Mouse (Mus musculus) ovary, adult 18-20 months (tissue): ENCODE data around the gene Ankrd9.

Experiments used
- DNase-seq: peaks from one replicate; pipeline ENCODE4 v3.0.0; 2022; ENCODE audit warnings: low spot score, mixed read lengths

Ankrd9 gene

DNA sequence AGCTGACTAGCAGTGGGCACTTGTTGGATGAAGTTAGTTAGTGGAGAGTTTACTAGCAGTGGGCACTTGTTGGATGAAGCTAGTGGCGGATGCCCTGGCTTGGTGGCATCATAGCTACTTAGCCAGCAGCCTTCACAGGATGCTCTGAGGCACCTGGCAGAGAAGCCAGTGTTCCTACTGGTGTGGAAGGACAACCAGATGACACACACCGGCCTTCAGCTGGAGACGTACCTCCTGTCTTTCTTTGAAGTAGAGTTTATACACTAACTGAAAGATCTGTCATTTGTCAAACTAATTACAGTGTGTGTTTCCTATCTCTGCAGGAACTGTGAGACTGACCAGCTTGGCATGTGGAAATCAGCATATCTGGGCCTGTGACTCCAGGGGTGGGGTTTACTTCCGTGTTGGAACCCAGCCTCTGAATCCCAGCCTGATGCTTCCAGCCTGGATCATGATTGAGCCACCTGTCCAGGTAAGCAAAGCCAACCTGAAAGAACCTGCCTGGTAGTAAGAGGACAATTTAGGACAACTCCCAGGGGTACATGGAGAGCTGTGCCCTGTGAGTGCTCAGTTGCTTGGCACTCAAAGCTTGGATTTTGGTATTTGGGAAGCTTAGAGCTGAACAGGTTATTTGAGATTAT lies 24.4 kb downstream of the Ankrd9 start:
- no peak for DNase-seq

DNA sequence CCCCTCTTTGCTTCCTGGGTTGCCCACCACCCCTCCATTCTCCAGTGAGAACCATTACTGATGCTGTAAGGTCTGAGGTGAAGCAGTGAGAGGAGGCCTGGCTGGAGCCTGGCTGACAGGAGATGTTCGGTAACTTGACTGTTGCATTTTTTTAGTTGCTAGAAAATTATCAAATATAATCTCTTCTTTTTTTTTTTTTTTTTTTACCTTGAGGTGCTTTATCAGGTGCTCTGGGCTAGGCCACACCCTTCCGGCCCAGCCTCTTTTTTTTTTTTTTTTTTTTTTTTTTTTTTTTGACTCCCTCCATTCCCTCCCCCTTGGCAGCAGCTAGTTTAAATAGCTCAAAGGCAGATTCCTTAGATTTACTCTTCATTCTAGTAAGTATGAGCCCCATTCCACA lies 24.9 kb downstream of the Ankrd9 start:
- no peak for DNase-seq

DNA sequence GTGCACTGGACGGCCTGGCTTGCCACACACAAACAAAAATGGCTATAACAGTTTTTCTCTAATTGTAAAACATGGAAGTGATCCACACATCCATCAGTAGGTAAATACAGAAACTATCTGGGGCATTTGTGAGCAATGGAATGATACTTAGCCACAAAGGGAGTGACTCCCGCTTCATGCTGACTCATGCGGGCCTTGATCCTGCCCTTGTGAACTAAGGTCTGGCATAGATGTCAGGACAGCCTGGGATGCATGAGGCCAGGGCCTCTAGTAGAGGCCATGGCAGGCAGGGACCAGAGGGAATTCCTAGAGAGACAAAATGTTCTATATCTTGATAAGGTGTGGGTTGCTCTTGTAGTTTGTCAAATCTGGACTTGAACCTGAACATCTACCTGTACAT lies 25.4 kb downstream of the Ankrd9 start:
- peak; percentile 28 for DNase-seq

DNA sequence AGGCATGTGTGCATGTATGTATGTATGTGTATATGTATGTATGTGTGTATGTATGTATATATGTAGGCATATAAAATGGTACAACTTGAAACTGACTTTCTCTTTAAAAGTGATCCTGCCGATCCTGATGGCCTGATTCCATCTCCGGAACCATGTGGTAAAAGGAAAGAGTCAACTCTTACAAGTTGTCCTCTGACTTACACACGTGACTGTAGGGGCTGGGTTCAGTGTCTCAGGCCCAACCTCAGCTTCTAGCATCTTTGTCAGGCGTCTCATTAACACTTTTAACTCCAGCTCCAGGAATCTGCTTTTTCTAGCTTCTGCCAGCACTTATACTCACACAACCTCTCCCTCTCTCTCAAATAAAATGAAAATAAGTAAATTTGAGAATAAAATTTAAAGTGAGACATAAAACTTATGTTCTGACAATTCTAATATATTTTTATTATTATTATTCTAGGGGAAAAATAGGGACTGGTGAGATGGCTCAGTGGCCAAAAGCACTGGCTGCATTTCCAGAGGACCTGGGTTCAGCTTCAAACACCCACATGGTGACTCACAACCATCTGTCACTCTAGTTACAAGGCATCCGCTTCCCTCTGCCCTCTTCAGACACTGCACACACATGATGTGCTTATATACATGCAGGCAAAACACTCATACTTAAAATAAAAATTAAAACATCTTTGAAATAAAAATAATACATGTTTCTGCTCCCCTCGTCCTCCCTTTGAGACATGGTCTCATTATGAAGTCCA lies 26.0 kb downstream of the Ankrd9 start:
- no peak for DNase-seq

DNA sequence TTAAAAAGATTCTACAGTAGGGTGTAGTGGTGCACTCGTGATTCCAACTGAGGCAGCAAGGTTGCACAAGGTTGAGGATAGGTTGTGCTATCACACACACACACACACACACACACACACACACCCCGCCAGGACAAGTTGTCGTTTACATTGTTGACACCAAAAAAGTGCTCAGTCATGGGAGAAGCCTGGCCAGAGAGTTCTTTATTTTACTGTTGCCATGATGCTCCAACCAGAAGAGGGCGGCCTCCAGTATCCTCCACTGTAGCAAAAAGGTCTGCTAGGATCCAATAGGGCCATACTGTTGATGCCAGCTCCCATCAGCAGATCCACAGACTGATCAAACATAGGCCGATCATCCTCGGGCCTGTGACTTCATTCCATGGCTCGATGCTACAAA lies 27.6 kb downstream of the Ankrd9 start:
- no peak for DNase-seq

DNA sequence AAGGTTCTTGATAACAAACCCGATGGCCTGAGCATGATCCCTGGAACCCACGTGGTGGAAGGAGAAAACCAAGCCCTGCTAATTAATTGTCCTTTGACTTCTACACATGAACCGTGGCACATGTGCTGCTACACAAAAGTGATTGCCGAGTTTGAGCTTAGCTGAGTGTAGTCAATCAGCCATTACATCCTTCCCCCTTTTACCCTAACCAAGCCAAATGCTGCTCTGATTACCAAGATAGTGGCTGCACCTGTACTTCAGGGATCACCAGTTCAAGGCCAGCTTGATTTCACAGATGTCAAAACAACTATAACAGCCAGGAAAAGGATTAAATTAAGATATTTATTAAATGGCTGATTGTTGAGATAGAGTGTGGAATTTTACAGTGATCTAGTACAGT lies 28.7 kb downstream of the Ankrd9 start:
- DNase-seq, result no peak

DNA sequence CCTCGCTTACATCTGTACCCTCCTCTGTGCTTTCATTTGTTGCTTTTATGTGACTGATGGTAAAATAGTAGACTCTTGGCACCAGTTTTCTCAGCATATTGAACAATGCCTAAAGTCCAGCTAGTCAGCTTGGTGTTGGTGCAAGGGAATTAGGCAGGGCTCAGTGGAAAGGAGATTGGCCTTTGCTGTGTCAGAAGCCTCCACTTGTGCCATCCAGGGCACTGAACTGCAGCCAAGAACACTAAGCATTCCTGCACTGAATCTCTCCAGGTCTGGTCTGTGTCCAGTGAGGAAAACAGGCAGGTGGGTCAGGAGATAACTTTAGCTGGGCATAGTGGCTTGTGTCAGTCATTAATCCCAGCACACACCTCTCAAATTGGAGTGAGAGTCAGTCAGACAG lies 29.4 kb downstream of the Ankrd9 start:
- no peak for DNase-seq

DNA sequence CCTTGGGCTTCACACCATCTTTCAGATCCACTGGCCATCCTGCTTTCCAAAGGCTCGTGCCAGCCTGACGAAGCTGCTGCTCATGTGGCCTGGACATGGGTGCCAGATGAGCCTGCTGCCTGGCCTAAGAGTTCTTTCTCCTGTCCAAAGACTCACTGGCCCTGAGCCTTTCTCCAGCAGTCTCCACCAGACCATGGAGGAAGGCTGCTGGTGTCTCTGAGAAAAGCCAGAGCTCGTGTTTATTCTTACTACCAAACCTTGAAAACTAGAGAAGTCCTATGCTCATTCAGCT lies 30.0 kb downstream of the Ankrd9 start:
- DNase-seq, result no peak

DNA sequence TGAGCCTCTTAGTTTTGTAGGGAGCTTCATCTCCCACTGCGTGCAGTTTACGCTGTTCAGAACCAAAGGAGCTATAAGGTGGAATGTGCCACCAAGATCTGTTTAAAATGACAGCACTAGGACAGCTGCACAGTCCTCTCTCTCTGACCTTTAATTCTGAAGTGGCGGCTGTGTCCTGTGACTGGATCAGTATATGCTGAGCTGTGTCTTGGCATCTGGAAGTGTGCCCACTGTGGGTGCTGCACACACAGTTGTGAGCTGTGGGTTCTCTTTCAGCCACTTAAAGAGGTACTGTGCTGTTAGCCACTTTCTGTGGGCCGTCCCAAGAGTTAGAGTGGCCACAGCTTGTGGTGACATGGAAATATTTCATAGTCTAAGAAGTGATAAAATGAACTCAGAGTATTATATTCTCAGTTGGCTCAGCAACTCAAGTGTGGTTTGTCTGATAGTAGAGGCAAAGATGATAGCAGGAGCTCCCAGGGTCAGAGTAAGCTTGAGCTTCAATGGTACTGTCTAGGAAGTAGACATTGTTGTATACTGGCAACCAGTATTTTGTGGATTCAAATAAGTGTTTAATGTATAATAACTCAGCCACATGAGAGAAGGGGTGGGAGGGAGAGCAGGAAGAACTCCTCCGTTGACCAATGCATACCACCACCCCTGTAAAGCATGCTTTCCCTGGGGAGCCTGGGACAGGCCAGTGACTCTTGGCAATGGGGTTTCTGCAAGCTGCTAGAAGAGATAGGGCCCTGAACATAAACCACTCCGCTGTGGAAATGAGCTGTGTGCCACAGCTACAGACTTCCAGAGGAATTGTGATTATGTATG lies 30.5 kb downstream of the Ankrd9 start:
- no peak for DNase-seq

DNA sequence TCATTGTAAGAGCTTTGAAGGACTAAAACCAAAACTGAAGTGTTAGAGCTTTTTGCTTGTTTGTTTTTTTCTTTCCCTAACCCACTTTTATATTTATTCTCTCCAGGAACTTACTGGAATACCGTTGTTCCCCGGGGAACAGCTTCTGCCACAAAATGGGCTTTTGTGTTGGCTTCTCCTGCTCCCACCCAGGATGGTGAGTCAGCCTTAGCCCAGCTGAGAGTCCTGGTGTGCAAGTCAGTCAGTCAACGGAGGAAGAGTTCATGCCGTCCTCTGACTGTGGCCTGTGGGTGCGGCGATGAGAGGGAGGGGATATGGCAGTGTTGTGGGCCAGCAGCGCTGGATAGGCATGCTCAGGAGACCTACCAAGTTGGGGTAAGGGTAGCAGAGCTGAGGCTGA lies 32.6 kb downstream of the Ankrd9 start:
- DNase-seq, result no peak

DNA sequence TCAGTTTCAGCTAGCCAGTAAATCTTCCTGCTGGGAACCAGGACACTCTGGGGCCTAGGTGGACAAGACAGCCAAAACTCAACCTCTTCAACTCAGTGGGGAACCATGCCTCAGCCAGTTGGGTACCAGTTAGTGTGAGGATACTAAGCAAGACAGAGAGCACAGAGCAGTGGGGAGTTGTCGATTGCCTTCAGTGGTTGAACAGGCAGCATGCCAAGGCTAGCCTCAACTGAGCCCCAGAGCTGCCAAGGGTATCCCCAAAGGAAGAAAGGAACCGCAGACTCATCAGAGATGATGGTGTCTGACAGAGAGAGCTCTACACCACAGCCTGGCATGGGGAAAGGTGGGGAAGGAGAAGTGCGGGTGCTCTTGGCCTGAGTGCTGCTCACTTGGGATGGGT lies 38.0 kb downstream of the Ankrd9 start:
- DNase-seq, result no peak

DNA sequence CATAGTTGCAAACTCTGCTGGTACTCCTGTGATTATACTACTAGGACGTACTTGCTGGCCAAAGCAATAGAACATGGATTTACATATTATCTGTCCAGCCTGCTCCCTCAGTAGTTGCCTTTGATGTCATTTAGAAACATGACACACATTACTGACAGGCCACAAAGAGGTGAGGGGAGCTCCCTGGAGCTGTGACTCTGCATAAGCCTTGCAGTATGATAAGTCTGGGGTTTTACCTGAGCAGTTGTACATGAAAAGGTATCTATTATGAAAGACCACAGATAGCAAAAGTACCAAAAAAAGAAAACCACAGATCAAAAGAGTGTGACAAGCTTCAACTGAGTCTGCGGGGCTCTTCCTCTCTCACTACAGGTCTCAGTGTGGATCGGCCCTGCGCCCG lies 39.5 kb downstream of the Ankrd9 start:
- no peak for DNase-seq

DNA sequence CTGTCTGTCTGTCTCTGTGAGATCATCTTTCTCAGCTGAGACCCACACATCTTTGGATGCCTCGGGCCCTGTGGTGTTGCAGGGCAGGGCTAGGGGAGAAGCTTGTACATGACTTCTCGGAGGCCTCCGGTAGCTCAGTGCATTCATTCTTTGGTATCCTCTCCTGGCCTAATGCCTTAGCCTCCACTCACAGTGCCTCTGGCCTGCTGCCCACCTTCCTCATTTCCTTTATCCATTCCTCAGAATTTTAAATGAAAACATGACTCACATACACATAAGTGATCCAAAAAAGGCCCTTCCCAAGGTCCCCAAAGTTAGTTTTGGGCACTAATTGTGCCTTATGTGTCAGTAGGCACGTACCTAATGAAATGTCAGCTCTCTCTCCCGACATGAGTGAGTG lies 41.3 kb downstream of the Ankrd9 start:
- no peak for DNase-seq

DNA sequence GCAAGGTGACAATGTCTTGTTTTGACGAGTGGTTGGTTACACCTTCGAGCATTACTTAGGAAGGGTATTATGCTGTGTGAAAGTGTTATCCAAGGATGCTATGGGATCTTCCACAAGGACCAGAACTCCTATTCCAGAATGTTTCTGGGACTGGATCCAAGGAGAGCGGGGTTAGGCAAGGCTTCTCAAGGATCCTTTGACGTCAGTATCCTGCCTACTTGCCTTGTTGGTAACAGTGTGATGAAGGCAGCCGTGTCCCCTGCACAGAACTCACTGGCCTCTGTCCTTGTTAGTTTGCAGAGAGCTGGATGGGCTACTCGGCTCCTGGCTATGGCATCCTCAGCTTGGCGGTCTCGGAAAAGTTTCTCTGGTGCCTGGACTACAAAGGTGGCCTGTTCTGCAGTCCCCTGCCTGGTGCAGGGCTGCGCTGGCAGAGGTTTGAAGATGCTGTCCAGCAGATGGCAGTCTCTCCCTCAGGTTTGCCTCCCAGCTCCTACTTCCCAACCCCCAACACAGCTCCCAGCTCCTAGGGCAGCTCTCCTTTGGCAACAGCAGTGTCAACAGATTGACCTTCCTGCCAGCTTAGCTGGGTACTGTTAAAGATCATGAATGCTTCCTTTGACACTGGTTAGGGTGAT lies 42.7 kb downstream of the Ankrd9 start:
- peak; percentile 73 for DNase-seq

DNA sequence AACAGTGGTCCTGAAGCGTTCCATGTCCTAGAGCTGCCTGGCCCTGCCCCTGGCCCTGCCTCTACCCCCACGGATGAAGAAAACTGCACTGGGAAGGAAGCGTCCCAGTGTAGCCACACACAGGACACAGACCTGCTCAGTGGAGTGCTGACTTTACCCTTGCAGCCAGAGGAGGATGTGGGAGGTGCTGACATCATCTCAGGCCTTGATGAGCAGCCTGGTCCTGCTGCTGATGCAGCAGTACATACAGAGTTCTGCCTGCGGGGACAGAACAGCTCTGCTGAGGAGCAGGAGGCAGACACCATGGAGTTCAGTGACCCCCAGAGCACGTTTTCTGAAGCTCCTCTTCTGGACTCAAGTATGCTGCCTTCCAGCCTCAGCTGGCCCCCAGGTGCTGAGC lies 46.0 kb downstream of the Ankrd9 start:
- no peak for DNase-seq
